Mouse (Mus musculus): ENCODE results near the gene Glmp.
A peak's percentile ranks its signal among the peaks of the same experiment; 100 is the strongest.
"Not testable (repeated sequence)": the region's sequence is repeated elsewhere in the genome, so short reads cannot be mapped to it uniquely, and the experiment has no call there.

Glmp gene

DNA sequence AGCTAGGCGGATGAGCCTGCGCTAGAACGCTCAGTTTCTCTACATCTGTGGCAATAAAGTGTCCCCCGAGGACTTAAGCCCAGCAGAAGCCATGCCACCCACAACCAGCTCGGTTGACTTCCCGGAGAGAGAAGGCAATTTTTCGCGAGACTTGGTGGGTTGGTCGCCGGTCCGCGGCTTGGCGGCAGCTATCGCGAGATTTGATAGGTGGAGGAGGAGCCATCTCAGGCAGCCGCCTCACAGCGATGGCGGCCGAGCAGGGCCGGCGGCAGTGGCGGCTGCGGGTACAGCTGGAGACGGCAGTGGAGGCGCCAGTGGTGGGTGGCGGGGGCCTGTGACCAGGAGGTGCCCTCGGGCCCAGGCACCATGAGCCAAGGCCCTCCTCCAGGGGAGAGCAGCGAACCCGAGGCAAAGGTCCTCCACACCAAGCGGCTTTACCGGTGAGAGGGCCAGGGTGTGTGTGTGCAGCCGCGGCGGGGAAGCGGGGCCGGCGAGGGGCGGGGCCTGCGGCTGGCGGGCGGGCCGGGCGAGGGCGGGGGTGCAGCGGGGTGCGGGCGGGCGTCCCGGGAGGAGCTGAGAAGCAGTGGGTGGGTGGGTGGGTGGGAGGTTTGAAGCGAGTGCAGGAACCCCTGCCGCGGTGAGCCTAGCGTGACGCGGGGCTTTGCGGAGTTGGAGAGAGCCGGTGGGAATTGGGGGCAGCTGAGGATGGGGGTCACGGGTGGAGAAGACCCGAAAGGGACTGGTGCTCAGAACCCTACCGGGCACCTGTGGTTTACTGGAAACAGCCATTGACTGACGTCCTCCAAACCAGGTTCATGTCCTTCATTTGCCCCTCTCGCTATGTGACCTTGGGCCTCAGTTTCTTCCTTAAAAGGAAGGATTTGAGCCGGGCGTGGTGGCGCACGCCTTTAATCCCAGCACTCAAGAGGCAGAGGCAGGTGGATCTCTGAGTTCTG lies 11.5 kb downstream of the Glmp start, which contains the start of the genes Tmem79 and Smg5:
Gene Tmem79 (minus strand): TSS at position 91 of the 956 bp plus-strand sequence.
Gene Smg5 (plus strand): TSS at position 203 of the 956 bp plus-strand sequence.
- DNase-seq = peak; percentile 95 to 97

DNA sequence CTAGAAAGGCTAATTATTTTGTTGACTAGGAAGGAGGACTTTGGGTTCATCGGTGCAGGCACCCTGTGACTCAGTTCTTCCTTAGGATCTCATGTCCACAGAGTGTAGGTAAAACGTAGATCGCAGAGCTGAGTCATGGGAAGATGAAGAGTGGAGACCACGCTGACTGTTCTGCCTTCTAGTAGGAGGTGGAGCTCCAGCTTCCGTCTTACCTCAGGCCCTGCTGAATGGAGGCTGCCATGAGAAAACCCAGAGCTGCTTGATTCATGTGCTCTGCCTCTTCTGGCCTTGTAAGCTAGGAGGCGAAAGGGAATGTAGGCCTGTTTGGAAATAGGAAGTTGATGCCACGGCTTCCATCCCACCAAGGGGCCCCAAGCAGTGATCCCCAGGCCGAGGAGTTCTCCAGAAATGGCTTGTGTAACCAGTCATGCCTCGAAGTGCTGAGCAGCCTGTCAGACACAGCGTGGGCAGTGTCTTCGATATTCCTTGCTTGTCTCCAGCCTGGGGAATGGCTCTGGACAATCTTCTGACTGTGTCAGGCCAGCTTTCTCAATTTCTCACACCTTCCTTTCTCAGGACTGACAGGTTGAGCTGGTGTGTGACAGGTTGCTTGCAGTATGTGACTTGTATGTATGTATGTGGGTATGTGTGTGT lies 12.7 kb downstream of the Glmp start:
- no peak for DNase-seq

DNA sequence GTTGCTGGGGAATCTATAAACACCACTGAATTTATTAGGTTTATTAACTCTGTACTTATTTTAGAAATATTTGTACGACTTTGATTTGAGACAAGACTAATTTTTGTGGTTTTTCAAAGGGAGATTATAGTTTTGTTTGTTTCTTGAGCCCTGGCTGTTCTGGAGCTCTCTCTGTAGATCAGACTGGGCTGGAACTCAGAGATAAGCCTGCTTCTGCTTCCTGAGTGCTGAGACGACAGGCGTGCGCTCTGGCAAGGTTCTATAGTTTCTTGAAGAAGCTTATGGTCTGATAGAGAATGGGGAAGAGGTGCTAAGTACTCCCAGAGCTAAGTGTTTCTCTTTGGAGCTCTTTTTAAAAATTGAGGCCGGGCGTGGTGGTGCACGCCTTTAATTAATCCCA lies 13.5 kb downstream of the Glmp start:
- no peak for DNase-seq

DNA sequence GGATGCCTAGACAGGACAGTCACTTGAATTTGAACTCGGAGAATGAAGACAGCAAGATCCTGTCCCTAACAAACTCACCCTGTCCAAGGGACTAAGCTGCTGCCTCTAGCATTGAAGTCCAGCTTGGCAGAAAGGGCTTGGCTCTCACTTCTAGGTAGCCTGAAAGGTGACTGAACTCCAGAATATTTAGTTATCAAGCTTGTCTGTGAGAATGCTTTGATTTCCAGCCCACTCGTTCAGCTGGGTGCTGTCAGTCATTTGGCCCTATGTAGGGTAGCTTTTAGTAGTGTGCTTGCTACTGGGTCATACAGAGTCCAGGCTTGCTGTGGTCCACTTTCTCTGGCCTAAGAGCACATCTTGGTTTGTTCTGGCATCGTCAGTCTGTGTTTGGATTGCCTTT lies 14.2 kb downstream of the Glmp start:
- DNase-seq = no peak

DNA sequence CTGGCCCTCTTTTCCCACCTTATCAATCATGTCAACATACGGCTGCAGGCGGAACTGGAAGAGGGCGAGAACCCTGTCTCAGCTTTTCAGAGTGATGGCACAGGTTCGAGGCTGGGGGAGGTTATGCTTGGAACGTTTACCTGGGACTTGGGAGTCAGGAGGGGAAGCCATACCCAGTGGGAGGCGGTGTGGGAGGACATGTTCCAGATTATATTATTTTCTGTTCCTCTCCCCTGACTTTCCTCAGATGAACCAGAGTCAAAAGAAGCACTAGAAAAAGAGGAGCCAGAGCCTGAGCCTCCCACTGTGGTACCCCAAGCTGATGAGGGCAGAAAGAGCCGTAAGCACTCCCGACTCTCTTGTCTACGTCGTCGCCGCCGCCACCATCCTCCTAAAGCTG lies 25.9 kb downstream of the Glmp start:
- no peak for DNase-seq

DNA sequence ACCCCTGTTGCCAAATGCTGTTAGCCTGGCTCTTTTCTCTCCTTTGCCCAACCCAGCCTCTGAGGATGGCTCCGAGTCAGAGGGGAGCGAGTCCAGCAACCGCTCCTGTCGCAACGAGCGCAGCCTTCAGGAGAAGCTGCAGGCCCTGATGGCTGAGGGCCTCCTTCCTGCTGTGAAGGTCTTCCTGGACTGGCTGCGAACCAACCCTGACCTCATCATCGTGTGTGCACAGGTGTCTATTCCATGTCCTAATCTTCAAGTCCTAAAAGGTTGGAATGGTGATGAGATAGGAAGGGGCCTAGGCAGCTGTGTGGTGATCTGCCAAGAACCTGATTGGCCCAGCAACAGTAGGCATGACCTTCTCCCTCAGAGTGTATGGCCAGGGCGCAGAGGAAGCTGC lies 28.1 kb downstream of the Glmp start:
- DNase-seq = no peak

DNA sequence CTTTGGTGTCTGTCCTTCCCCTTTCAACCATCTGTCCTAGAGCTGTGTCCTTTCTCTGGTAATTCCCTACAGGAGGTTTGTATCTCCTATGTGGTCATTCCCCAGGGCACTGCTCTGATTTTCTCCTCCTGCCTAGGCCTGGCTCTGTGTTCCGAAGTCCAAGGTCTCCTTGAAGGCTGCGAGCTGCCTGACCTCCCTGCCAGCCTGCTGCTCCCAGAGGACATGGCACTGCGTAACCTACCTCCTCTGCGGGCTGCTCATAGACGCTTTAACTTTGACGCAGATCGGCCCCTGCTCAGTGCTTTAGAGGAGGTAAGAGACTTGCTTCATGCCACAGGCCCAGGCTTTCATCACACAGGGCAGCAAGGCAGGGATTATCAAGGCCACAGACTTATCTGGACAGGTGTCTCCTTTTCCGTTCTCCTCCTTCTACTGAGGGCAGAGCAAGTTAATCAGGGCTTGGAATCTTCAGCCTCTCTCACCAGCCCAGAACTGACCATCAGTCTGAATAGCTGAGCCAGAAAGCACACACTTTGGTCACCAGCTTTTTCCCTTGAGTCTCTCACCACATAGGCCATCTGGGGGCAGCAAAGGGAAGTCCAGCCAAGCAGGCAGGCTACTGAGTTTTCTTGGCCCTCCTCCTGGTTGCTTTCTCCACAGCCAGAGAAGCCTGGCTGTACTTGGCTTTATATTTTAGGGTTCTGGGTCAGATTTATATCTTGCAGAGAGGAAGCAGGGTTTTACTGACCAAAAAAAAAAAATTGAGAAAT lies 29.8 kb downstream of the Glmp start:
- peak; percentile 43 to 47 for DNase-seq

DNA sequence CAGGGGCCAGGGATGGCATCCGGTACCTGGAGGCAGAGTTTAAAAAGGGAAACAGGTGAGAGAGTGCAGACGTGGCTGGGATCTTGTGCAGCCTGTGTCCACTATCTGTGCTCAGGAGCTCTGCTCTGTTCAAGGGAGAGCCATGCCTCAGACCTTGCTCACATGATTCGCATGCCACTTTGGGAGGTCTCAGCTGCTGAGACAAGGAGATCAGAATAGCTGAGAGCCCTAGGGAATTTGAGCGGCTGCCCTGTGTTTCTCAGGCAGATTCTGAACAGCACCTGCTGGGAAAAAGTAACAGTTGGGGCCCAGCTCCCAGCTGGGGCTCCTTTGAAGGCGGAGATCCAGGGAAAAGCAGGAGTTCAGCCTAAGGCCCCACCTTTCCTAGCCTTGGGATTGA lies 34.8 kb downstream of the Glmp start:
- no peak for DNase-seq

DNA sequence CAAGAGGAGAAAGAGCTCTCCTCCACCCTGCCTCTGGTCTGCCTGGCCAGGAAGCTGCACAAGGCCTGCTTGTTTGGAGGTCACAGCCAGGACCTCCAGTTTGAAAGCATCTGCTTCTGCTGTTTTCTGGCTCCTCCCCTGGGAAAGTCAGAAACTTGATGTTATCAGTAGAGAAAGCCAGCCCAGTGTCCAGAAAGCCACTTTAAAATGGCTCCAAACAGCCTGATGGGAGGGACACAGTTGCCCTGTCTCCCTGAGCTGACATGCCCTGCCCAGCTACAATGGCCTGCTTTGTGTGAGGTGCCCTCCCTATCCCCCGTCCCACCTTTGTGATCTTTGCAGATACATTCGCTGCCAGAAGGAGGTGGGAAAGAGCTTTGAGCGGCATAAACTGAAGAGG lies 35.2 kb downstream of the Glmp start:
- DNase-seq = no peak

DNA sequence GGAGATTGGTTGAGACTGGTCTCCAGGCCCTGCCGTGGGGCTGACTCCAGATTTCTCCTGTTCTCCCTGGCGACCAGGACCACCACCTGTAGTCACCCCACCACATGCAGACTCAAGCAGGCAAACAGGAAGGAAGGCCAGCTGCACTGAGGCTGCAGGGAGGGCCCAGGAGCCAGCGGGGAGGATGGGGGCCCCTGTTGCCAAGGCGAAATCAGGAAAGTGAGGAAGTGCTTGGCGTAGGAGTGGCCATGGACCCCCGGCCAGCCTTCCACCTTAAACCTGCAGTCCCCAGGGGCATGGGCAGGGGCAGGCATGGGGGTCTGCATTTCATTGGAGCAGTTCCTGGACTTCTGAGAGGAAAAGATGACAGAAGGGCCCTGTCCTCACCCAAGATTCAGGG lies 36.3 kb downstream of the Glmp start:
- no peak for DNase-seq

DNA sequence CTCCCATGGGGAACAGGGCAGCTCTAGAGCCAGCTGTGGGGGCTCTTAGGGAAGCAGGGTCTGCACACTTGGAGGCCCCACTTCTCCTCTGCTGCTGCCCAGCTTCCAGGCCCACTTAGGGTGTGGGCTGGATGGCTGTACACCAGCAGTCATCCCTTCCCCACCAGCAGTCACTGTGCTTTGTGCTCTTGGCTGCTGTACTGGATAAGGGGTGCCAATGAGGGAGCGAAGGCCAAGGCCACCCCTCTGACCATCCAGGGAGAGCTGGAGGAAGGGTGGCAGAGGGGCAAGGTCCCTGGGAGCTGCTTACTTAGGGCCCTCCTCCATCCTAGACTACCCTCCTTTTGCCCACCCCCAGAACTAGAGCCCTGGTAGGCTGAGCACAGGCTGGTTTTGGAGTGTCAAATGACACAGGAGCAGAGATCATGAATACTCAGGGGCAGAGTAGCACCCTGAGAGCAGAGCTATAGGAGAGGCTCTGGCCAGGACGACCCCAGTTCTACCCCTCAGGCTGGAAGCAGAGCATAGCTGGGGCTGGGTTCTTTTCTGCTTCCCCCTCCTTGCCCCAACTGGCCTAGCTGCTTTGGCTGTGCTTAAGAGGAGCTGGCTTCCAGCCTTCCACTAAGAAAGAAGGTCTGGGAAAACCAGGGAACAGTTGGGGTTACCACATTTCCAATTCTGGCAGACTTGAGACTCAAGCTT lies 36.9 kb downstream of the Glmp start:
- DNase-seq = no peak

DNA sequence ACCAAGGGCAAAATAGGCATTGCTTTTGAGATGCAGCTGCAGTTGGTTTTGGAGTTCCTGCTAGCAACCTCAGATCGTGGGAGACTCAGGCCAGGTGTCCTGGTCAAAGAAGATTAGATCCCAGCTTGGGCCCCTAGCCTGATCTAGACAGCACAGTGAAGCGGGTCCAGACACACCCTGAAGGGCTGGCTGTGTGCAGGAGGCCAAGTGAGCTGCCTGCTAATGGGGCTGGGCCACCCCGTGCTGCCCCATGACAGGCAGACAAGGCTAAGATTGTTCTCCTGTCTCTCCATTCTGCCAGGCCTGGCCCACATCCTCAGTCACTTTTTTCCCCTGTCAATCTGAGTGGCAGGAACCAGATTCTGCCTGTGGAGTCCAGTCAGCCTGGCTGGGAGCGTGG lies 38.9 kb downstream of the Glmp start:
- no peak for DNase-seq

DNA sequence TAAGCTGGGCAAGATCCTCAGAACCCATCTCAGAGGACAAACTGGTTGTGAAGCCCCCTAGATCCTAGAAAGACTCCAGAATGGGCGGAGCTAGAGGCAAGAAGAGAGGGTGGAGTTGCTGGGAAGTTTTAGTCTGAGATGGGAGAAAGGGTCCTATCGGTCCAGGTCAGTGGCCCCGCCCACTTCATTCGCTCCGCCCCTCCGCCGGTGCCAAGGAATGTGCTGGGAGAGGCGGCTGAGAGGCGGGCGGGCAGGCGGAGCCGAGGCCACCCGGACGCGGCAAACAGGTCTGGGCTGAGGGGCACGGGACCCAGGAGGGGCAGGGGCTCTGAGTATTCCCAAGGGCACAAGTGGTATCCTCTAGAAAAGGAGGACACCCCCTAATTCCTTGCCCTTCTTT lies 39.5 kb downstream of the Glmp start, which contains the start of gene Paqr6:
Gene Paqr6 (plus strand): TSS at position 248 of the 400 bp plus-strand sequence.
- peak; percentile 70 to 73 for DNase-seq

DNA sequence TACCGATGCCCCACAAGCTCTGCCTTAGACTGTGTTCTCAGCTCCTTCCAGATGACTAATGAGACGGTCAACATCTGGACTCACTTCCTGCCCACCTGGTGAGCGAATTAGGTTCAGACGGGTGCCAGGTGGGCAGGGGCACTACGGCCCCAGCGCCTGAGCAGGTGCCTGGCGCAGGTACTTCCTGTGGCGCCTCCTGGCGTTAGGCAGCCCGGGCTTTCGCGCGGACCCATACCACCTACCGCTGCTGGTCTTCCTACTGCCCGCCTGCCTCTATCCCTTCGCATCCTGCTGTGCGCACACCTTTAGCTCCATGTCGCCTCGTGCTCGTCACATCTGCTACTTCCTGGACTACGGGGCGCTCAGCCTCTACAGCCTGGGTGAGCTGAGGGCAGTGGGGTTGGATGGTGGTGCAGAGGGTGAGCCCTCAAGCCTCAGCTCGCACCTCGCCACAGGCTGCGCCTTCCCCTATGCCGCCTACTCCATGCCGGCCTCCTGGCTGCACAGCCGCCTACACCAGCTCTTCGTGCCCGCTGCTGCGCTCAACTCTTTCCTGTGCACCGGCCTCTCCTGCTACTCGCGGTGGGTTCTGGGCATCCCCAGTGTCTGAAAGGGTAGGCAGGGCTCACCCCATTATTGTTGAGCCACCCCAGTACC lies 41.0 kb downstream of the Glmp start:
- no peak for DNase-seq

DNA sequence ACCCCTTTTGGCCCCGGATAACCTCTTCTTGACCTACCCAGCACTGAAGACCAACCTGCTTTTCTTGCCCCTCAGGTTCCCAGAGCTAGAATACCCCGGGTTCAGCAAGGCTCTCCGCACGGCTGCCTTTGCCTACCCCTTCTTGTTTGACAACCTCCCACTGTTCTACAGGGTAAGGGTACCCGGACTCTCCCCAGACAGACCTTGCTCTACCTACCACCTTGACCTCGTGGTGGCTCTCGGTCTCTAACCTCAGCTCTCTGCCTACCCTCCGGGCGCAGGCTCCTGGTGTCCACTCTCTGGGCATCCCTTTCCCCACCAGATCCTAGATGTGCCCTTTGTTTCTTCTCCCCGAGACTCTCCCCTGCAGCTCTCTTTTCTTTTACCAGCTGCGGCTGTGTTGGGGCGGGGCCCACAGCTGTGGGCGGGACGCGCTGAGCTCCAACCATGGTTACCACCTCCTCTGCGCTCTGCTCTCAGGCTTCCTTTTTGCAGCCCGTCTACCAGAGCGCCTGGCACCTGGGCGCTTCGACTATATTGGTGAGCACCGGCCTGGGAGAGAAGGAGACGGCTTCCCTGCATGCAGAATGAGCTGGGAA lies 42.1 kb downstream of the Glmp start:
- DNase-seq = peak in 1 of 2 experiments; percentile 30

DNA sequence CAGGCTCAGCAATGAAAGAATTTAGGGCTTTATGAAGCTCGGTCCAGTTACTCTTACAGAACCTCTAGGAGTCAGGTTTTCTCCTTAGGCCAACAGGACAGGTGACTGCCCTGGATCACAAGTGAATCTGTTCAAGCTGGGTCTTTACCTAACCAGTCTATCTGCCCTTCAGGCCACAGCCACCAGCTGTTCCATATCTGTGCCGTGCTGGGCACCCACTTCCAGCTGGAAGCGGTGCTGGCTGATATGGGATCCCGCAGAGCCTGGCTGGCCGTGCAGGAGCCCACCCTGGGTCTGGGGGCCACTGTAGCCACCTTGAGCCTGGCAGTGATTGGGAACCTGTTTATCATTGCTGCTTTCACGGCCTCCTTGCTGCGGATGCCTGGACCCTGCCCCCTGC lies 42.7 kb downstream of the Glmp start:
- DNase-seq = not testable (repeated sequence)

DNA sequence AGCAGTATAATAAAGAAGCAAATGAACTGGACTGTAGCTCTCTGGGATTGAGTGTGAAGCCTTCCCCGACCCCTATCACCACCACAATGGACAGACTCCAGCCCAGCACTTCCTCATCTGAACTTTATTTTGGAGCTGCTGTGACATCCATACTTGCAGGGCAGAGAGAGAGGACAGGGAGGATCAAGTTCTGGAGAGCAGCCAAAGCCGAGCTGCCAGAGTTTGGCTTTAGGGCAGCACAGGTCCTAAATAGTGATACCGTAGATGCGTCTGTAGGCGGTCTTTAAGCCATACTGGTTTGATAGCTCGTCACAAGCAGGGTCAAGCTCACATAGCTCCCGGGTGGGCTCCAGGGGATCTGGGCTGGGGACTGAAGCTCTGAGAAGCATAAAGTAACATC lies 43.7 kb downstream of the Glmp start:
- not testable (repeated sequence) for DNase-seq

DNA sequence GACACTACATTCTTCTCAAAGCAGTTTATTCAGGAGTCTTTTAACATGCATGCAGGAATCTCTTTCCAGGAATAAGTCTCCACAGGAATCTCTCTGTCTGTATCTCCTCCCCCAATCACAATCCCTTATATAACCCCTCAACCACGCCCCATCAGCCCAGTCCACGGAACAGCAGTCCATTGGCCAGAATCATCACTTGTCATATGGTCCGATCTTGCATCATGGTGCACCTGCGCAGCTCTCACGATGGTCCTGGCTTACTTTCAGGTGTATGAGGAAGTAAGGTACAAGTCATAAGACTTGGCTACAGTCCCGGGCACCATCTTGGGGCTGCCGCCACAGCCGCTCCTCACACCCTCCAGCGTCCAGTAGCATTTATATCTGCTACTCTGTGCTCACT lies 47.8 kb downstream of the Glmp start, which contains the start of gene Bglap3:
Gene Bglap3 (minus strand): TSS at position 101 of the 400 bp plus-strand sequence.
- not testable (repeated sequence) for DNase-seq

DNA sequence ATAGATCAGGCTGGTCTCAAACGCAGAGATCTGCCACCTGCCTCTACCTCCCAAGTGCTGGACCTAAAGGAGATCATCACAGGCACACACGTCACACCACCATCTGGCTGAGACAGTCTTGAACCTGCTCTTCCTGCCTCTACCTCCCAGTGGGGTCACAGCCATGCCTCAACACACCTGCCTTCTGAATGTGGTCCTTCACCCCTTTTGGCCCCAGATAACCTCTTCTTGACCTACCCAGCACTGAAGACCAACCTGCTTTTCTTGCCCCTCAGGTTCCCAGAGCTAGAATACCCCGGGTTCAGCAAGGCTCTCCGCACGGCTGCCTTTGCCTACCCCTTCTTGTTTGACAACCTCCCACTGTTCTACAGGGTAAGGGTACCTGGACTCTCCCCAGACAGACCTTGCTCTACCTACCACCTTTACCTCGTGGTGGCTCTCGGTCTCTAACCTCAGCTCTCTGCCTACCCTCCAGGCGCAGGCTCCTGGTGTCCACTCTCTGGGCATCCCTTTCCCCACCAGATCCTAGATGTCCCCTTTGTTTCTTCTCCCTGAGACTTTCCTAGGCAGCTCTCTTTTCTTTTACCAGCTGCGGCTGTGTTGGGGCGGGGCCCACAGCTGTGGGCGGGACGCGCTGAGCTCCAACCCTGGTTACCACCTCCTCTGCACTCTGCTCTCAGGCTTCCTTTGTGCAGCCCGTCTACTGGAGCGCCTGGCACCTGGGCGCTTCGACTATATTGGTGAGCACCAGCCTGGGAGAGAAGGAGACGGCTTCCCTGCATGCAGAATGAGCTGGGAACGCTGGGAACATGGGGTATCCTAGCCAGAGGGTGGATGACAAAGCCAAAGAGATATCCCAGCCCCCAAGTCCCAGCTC lies 51.2 kb downstream of the Glmp start:
- peak in 1 of 2 experiments; percentile 23 for DNase-seq

DNA sequence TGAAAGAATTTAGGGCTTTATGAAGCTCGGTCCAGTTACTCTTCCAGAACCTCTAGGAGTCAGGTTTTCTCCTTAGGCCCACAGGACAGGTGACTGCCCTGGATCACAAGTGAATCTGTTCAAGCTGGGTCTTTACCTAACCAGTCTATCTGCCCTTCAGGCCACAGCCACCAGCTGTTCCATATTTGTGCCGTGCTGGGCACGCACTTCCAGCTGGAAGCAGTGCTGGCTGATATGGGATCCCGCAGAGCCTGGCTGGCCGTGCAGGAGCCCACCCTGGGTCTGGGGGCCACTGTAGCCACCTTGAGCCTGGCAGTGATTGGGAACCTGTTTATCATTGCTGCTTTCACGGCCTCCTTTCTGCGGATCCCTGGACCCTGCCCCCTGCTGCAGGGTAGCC lies 51.8 kb downstream of the Glmp start:
- DNase-seq = not testable (repeated sequence)

Measured in kidney, adult 8-10 months (tissue).